Comparison of ENCODE assay signal across 9 mouse cellular contexts in genomic region chr5:38881728-38882620, GRCm38 (mm10). TPM values are rescaled to one million over a fixed set of nuclear protein-coding genes. Genes with fewer than 3 reads are reported as not detected.
A peak's percentile ranks its signal among the peaks of the same experiment; 100 is the strongest.
DNase-seq lines count a peak whose midpoint lies in the region; ATAC-seq lines count a peak whose summit lies in the region.
"Had no signal": no experiment of that assay in that cellular context is flagged by ENCODE, and none has a peak within 500 bp of the region (broad histone marks: within the 10 kb centered on the region; RNA-seq: fewer than 3 reads in every experiment).

No protein-coding gene starts in this region.

- no peak overlapping the region for H3K9ac ChIP-seq in hindbrain, embryonic 13.5 days
- no peak overlapping the region for H3K9ac ChIP-seq in hindbrain, embryonic 14.5 days
- H3K9ac ChIP-seq: midbrain, embryonic 12.5 days had no signal

- H3K27ac ChIP-seq in hindbrain, embryonic 13.5 days = no peak overlapping the region
- H3K27ac ChIP-seq in hindbrain, embryonic 14.5 days = no peak overlapping the region
- H3K27ac ChIP-seq: midbrain, embryonic 12.5 days had no signal

- H3K27me3 ChIP-seq in hindbrain, embryonic 13.5 days = no peaks in the 10 kb centered on the region
- no peaks in the 10 kb centered on the region for H3K27me3 ChIP-seq in hindbrain, embryonic 14.5 days (ENCODE audit: control insufficient read depth, insufficient read depth, low read length)
- H3K27me3 ChIP-seq: midbrain, embryonic 12.5 days had no signal

- WGBS in hindbrain, embryonic 13.5 days = 76% methylated on average over 4 of the region's 4 CpGs
- 65% methylated on average over 4 of the region's 4 CpGs for WGBS in hindbrain, embryonic 14.5 days

- ATAC-seq in hindbrain, embryonic 13.5 days (ENCODE audit: low FRiP score) = peak; percentile 43; the same call in 1 of the 2 replicates
- no peak for ATAC-seq in hindbrain, embryonic 14.5 days (ENCODE audit: low FRiP score)
- no peak for ATAC-seq in activated CD4-positive, CD25-positive, alpha-beta regulatory T cell, adult 4 months

- H3K4me2 ChIP-seq in hindbrain, embryonic 13.5 days = no peak overlapping the region
- no peak overlapping the region for H3K4me2 ChIP-seq in hindbrain, embryonic 14.5 days (replicated peaks)
- H3K4me2 ChIP-seq: midbrain, embryonic 12.5 days had no signal

- no peak for DNase-seq in hindbrain, embryonic 14.5 days (ENCODE audit: low spot score)
- DNase-seq in adipocyte (ENCODE audit: low spot score) = peak; percentile 22
- peak; percentile 81 to 83 for DNase-seq in cerebellum, postnatal 25 days
- peak; percentile 12 to 25 for DNase-seq in layer of hippocampus, postnatal 10 days (ENCODE audit: low spot score in 2 of 2)
- DNase-seq in yolk sac, embryonic 10.5 days (ENCODE audit: low spot score) = no peak
- DNase-seq in spleen, postnatal 4 days (ENCODE audit: low spot score in 2 of 2) = no peak

- H3K4me3 ChIP-seq in hindbrain, embryonic 13.5 days = no peak overlapping the region
- no peak overlapping the region for H3K4me3 ChIP-seq in hindbrain, embryonic 14.5 days (replicated peaks; ENCODE audit: low read length)
- H3K4me3 ChIP-seq: midbrain, embryonic 12.5 days had no signal

- H3K4me1 ChIP-seq in hindbrain, embryonic 13.5 days (replicated peaks) = peaks cover 7% of the 10 kb centered on the region
- H3K4me1 ChIP-seq in hindbrain, embryonic 14.5 days (replicated peaks; ENCODE audit: control insufficient read depth, insufficient read depth, low read length) = peaks cover 8% of the 10 kb centered on the region; the same call in 1 of the 2 replicates
- H3K4me1 ChIP-seq: midbrain, embryonic 12.5 days had no signal

- no peaks in the 10 kb centered on the region for H3K9me3 ChIP-seq in hindbrain, embryonic 13.5 days
- no peaks in the 10 kb centered on the region for H3K9me3 ChIP-seq in hindbrain, embryonic 14.5 days (ENCODE audit: control insufficient read depth, low read length)
- H3K9me3 ChIP-seq: midbrain, embryonic 12.5 days had no signal

- no peaks in the 10 kb centered on the region for H3K36me3 ChIP-seq in hindbrain, embryonic 13.5 days
- no peaks in the 10 kb centered on the region for H3K36me3 ChIP-seq in hindbrain, embryonic 14.5 days (replicated peaks; ENCODE audit: control insufficient read depth, insufficient read depth)
- H3K36me3 ChIP-seq: midbrain, embryonic 12.5 days had no signal

RNA-seq across cellular contexts. Expression of gene Clnk, which starts 5.4 kb away (rescaled TPM):
- 0.14 and 0.22 TPM in 2 replicates for polyA plus RNA-seq in hindbrain, embryonic 13.5 days (2015; fragmentation: Nextera tagmentation; extraction: Ambion mirVana)
- 0.19 TPM in 1 of 2 replicates, not detected in the other for polyA plus RNA-seq in hindbrain, embryonic 14.5 days (2014; fragmentation: Nextera tagmentation; extraction: Ambion mirVana)
- under 1 TPM; 0.21 to 0.45 TPM for total RNA-seq in layer of hippocampus, postnatal 10 days (2021)
- polyA plus RNA-seq in activated CD4-positive, CD25-positive, alpha-beta regulatory T cell, adult 4 months (2017; shearing (Covaris generic)) = not detected

Comparison
In these comparisons a context has a peak if more than half of its experiments do, and no peak if none do; other contexts are left out.
1. DNase-seq: peak in adipocyte (single experiment), cerebellum, postnatal 25 days (2 of 2) and layer of hippocampus, postnatal 10 days (2 of 2); none in hindbrain, embryonic 14.5 days (single experiment), yolk sac, embryonic 10.5 days (single experiment) and spleen, postnatal 4 days (0 of 2).